Mouse (Mus musculus): ENCODE results near the gene Trex2.

DNA sequence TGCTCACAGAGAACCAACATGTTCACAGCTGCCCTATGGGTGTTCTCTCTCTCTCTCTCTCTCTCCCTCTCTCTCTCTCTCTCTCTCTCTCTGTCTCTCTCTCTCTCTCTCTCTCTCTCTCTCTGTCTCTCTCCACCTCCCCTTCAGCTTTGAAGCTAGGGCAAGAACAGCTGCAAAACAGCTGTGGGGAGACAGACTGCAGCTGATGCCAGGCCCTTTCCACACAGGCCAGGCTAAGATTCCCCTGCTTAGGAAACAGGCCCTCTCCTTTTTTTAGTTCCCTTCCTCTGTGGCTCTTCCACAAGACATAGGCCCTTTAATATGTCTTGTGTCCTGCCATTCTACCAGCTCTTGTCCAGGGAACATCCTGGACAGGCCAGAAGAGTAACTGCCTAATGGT is 44.5 kb upstream of the Trex2 start:
- TF ChIP-seq CTCF (IDR thresholded peaks at IDR 0.05; ENCODE audit: control insufficient read depth, insufficient read depth, low read length) (no peak), POLR2A (IDR thresholded peaks at IDR 0.05; ENCODE audit: borderline replicate concordance, control insufficient read depth, low read depth, low read length) (no peak)
